Mouse (Mus musculus) intestine, embryonic 16.5 days (tissue): ENCODE data around the gene Slc9a3r1. TPM values are rescaled to one million over a fixed set of nuclear protein-coding genes. Genes with fewer than 3 reads are reported as not detected.

Experiments
- ATAC-seq: fragments of 200-750 bp; cut with Nextera tagmentation; 2 replicates; pipeline ENCODE4 v1.8.0; 2017; ENCODE audit warnings: moderate TSS enrichment, moderate library complexity
- H3K27ac ChIP-seq: fragments of 300-500 bp; sonication (generic); 2 replicates; pipeline ENCODE4 v1.5.1; 2014; ENCODE audit warnings: mild to moderate bottlenecking, low read length
- H3K27me3 ChIP-seq: fragments of 300-500 bp; sonication (generic); replicated peaks from 2 replicates; pipeline ENCODE4 v1.6.1; 2014; ENCODE audit warnings: low read length, control low read depth, mixed read lengths; ENCODE audit not compliant: control insufficient read depth, insufficient read depth
- H3K36me3 ChIP-seq: fragments of 300-500 bp; sonication (generic); 2 replicates; pipeline ENCODE4 v1.6.1; 2014; ENCODE audit warnings: low read length, control low read depth; ENCODE audit not compliant: control insufficient read depth, insufficient read depth
- H3K4me1 ChIP-seq: fragments of 300-500 bp; sonication (generic); 2 replicates; pipeline ENCODE4 v1.6.1; 2014; ENCODE audit warnings: low read length, control low read depth, mixed read lengths; ENCODE audit not compliant: control insufficient read depth, insufficient read depth
- H3K4me2 ChIP-seq: fragments of 300-500 bp; sonication (generic); 2 replicates; pipeline ENCODE4 v1.6.1; 2014; ENCODE audit warnings: low read depth, low read length, control low read depth
- H3K4me3 ChIP-seq: fragments of 300-500 bp; sonication (generic); 2 replicates; pipeline ENCODE4 v1.5.1; 2014; ENCODE audit warnings: mild to moderate bottlenecking, low read length
- H3K9ac ChIP-seq: fragments of 300-500 bp; sonication (generic); 2 replicates; pipeline ENCODE4 v1.6.1; 2014; ENCODE audit warnings: low read depth, low read length
- H3K9me3 ChIP-seq: fragments of 300-500 bp; sonication (generic); 2 replicates; pipeline ENCODE4 v1.6.1; 2016; ENCODE audit warnings: low read length, control low read depth; ENCODE audit not compliant: control insufficient read depth
- WGBS: fragments of 180-500 bp; shearing (Covaris S2); extraction: QIAGEN DNeasy Blood & Tissue Kit; methylation state at CpG from one replicate; pipeline ENCODE4 v1.1.7; 2014; 5-methylcytosine and 5-hydroxymethylcytosine counted together
- polyA plus RNA-seq: library from polyadenylated mRNA; unstranded; fragments of >200 nt; fragmentation: Nextera tagmentation; extraction: Ambion mirVana; gene quantifications from 2 replicates; pipeline ENCODE4 v1.2.1, GENCODE M21; 2015

Slc9a3r1 gene
- 380 and 424 TPM in 2 replicates for polyA plus RNA-seq

DNA sequence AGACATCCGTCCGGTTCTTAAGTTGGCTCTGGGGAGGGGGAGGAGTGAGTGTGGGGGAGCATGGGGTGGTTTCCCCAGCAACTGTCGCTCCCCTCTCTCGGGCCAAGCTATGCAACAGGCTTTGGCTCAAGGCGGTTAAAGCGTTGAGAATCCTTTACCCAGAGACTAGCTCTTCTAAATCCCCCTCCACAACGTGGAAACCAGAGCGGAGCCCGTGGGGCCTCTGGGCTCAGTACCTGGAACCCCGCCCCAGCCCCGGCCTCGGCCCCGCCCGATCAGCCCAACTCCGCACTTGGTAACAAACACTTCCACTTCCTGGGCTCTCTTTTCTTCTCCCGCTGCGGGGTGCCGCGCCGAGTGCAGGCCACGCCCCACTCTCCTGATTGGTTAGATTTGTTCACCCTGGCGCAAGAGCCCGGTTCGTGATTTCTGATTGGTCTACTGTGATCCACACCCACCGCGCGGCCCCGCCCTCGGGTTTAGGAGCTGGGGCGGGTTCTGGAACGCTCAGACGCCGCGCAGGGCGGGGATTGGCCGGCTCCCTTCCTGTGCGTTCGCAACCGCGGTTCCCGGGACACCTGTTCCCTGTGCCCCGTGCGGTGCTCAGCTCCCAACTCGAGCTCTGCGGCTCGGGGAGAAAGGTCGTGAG, at the start of gene Slc9a3r1:
TSS of gene Slc9a3r1 (plus strand) at position 510 of the 649 bp plus-strand sequence.
- under 1% methylated on average over 46 of the region's 47 CpGs for WGBS
- ATAC-seq, result peak; percentile 91
- peaks cover 51% of the 10 kb centered on the region for H3K4me1 ChIP-seq

DNA sequence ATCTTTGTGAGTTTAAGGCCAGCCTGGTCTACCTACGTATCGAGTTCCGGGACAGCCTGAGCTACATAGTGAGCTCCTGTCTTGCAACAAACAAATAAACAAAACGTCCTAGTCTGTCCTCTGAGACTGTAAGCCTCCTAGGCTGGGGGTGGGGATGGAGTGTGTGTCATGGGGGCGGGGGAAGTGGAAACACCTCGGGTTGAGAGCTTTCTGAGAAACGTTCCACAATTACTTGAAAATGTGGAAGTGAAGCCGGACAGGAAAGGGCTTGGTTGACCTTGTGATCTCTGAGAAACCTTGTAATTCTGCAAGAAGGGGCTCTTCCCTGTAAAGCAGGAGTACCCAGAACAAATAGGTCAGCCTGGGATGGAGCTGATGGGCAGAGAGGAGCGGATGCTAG, 43.7 kb upstream of the Slc9a3r1 start:
- H3K9me3 ChIP-seq, result no peaks in the 10 kb centered on the region
- WGBS, result 66% methylated on average over 9 of the region's 9 CpGs
- no peak for ATAC-seq
- H3K4me1 ChIP-seq, result no peaks in the 10 kb centered on the region
- H3K4me2 ChIP-seq, result no peak overlapping the region
- no peak overlapping the region for H3K4me3 ChIP-seq
- H3K27me3 ChIP-seq, result no peaks in the 10 kb centered on the region
- no peaks in the 10 kb centered on the region for H3K36me3 ChIP-seq
- no peak overlapping the region for H3K27ac ChIP-seq
- no peak overlapping the region for H3K9ac ChIP-seq

More for the DNA sequence above, at the start of gene Slc9a3r1:
- H3K4me2 ChIP-seq, result peak within 1 kb of the TSS; percentile 83
- peak within 1 kb of the TSS; percentile 85 for H3K9ac ChIP-seq
- H3K27me3 ChIP-seq, result no peaks in the 10 kb centered on the region
- H3K27ac ChIP-seq, result peak within 1 kb of the TSS; percentile 88
- H3K9me3 ChIP-seq, result no peaks in the 10 kb centered on the region
- peak within 1 kb of the TSS; percentile 93 for H3K4me3 ChIP-seq
- H3K36me3 ChIP-seq, result 0 out of 2 replicates have a peak, but pooled peaks cover 2% of the 10 kb centered on the region

GRCm38 (mm10) chr11:115128483-115128882, 34.7 kb upstream of the Slc9a3r1 start:
- Histone ChIP-seq H3K9me3 (no peaks in the 10 kb centered on the region), H3K36me3 (no peaks in the 10 kb centered on the region), H3K9ac (no peak overlapping the region), H3K27me3 (no peaks in the 10 kb centered on the region), H3K4me2 (no peak overlapping the region), H3K27ac (no peak overlapping the region), H3K4me1 (no peaks in the 10 kb centered on the region), H3K4me3 (no peak overlapping the region)
- no peak for ATAC-seq
- 79% methylated on average over 4 of the region's 4 CpGs for WGBS

DNA sequence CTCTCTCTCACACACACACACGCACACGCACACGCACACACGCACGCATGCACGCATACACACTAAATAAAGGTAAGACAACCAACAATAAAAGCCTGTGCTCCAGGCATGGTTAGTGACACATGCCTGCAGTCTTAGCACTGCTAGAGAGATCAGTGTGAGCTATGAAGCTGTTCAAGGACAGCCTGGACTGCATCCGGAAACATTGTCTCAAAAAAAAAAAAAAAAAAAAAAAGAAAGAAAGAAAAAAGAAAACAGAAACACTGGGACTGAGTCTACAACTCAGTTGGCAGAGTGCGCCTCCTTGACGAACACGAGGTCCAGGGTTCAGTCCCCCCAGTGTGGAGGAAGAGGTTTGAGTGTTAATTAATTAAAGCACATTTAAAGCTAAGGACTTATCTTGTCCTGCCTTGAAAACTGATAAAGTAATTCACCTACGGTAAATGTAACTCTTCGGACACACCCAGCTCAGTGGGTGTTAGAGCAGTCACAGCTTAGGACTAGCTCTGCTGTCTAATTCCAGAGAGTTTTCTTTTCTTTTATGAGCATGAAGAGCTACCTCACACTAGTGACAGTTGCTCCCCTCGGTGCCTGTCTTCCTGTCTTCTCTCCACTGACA, 33.5 kb upstream of the Slc9a3r1 start:
- H3K4me2 ChIP-seq, result no peak overlapping the region
- no peak overlapping the region for H3K9ac ChIP-seq
- 87% methylated on average over 13 of the region's 13 CpGs for WGBS
- H3K4me3 ChIP-seq, result no peak overlapping the region
- no peaks in the 10 kb centered on the region for H3K27me3 ChIP-seq
- no peaks in the 10 kb centered on the region for H3K9me3 ChIP-seq
- no peaks in the 10 kb centered on the region for H3K4me1 ChIP-seq
- ATAC-seq, result no peak
- no peak overlapping the region for H3K27ac ChIP-seq
- H3K36me3 ChIP-seq, result no peaks in the 10 kb centered on the region

DNA sequence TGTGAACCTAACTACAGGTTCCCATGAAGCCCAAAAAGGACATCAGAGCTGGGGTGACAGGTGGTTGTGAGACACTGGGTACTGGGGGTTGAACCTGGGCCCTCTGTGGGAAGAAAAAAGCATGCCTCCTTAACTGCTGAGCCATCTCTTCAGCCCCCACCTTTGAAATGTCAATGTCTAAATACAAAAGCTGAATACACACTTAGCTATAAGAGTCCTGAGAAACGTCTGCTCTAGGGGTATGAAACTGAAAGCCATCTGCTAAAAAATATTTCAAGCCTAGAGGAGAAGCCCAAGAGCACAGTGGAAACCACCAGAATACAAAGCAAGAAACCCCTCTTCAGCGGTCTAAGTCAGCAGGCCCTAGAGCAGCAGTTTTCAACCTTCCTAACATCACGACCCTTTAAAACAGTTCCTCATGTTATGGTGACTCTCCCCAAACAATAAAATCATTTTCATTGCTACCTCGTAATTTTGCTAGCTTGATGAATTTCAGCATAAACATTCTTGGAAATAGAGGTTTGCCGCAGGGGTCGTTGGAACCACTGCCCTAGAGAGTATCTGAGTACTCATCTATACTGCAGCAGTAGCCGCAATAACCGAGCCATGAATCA, 31.3 kb upstream of the Slc9a3r1 start:
- H3K4me1 ChIP-seq, result no peaks in the 10 kb centered on the region
- H3K4me2 ChIP-seq, result no peak overlapping the region
- no peak overlapping the region for H3K27ac ChIP-seq
- no peak overlapping the region for H3K4me3 ChIP-seq
- H3K9ac ChIP-seq, result no peak overlapping the region
- 61% methylated on average over 8 of the region's 8 CpGs for WGBS
- ATAC-seq, result no peak
- no peaks in the 10 kb centered on the region for H3K27me3 ChIP-seq
- H3K9me3 ChIP-seq, result no peaks in the 10 kb centered on the region
- H3K36me3 ChIP-seq, result no peaks in the 10 kb centered on the region

GRCm38 (mm10) chr11:115133800-115134199, 29.3 kb upstream of the Slc9a3r1 start, which contains the start of gene Cd300lf:
Gene Cd300lf, minus strand, starts transcription at chr11:115133992.
- Histone ChIP-seq H3K27me3 (no peaks in the 10 kb centered on the region), H3K9ac (no peak within 1 kb of the TSS), H3K4me2 (no peak within 1 kb of the TSS), H3K9me3 (no peaks in the 10 kb centered on the region), H3K4me1 (no peaks in the 10 kb centered on the region), H3K36me3 (no peaks in the 10 kb centered on the region), H3K27ac (no peak within 1 kb of the TSS), H3K4me3 (no peak within 1 kb of the TSS)
- 75% methylated on average over 8 of the region's 8 CpGs for WGBS
- ATAC-seq, result no peak

DNA sequence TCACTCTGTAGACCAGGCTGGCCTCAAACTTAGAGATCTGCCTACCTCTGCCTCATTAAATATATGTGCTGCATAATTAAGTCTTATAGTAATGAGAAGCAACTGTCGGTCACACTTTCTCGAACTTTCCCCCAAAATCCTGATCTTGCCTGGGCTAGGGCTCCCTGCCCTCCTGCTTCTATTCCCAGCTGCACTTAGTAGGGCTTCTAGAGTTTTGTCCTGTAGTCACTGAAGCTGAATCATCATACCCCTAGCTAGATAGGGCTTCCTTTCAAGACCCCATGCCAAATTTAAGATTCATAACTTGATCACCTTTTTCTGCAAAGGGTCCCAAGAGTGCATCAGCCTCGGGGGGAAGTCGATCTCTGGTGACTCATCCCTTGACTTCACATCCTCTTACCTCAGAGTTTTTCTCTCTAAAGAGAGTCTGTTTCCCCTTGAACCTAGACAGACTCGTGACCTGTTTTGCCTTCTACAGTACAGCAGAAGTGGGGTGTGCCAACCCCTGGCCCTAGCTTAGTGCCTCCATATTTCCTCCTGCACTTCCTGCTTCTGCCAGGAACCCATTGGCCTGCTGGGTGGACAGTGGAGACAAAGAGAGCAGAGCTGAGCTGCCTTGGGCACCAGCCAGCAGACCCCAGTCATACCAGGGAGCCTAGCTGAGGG, 24.4 kb upstream of the Slc9a3r1 start:
- Histone ChIP-seq H3K9me3 (no peaks in the 10 kb centered on the region), H3K4me1 (no peaks in the 10 kb centered on the region), H3K4me2 (no peak overlapping the region), H3K27me3 (no peaks in the 10 kb centered on the region), H3K36me3 (no peaks in the 10 kb centered on the region), H3K4me3 (no peak overlapping the region), H3K27ac (no peak overlapping the region), H3K9ac (no peak overlapping the region)
- WGBS, result 79% methylated on average over 5 of the region's 5 CpGs
- no peak for ATAC-seq

GRCm38 (mm10) chr11:115141970-115142369, 21.2 kb upstream of the Slc9a3r1 start:
- H3K9me3 ChIP-seq, result no peaks in the 10 kb centered on the region
- WGBS, result 72% methylated on average over 2 of the region's 2 CpGs
- H3K27ac ChIP-seq, result no peak overlapping the region
- ATAC-seq, result no peak
- H3K27me3 ChIP-seq, result no peaks in the 10 kb centered on the region
- H3K9ac ChIP-seq, result no peak overlapping the region
- H3K36me3 ChIP-seq, result no peaks in the 10 kb centered on the region
- no peaks in the 10 kb centered on the region for H3K4me1 ChIP-seq
- H3K4me2 ChIP-seq, result no peak overlapping the region
- H3K4me3 ChIP-seq, result no peak overlapping the region

DNA sequence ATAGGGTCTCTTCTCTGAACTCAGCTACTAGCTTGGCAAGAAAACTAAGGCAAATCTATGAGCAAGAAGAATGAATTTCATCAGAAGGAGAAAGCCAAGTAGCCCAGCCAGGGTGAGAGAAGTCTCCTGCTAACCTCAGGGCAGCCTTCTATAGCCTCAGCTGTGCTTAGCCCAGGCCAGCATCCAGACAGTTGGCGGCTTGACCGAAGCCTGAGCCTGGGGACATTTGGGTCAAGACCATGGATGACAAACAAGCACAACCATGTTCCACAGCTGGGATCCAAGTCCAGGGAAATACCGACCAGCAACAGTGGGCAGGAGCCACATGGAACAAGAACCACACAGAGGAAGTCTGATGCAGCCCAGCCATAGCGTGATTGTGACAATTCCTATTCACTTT, 15.3 kb upstream of the Slc9a3r1 start:
- H3K27ac ChIP-seq, result no peak overlapping the region
- no peak overlapping the region for H3K4me2 ChIP-seq
- no peaks in the 10 kb centered on the region for H3K36me3 ChIP-seq
- 0 out of 2 replicates have a peak, but pooled peaks cover 5% of the 10 kb centered on the region for H3K9me3 ChIP-seq
- H3K4me1 ChIP-seq, result peaks cover 8% of the 10 kb centered on the region
- H3K27me3 ChIP-seq, result no peaks in the 10 kb centered on the region
- WGBS, result 84% methylated on average over 4 of the region's 4 CpGs
- H3K9ac ChIP-seq, result no peak overlapping the region
- ATAC-seq, result no peak
- H3K4me3 ChIP-seq, result no peak overlapping the region
